Mouse (Mus musculus) myocyte (in vitro differentiated cells): Measurements from ENCODE around the gene Rps6kb1. TPM values are rescaled to one million over a fixed set of nuclear protein-coding genes. Genes with fewer than 3 reads are reported as not detected.
A peak's percentile ranks its signal among the peaks of the same experiment; 100 is the strongest.

Experiments
- H3K27me3 ChIP-seq: one replicate; pipeline ENCODE4 v1.6.1; 2011; ENCODE audit not compliant: control insufficient read depth, insufficient read depth, insufficient read length
- H3K36me3 ChIP-seq: one replicate; pipeline ENCODE4 v1.6.1; 2011; ENCODE audit not compliant: control insufficient read depth, insufficient read depth
- H3K4me2 ChIP-seq: one replicate; pipeline ENCODE4 v1.6.1; 2011; ENCODE audit warnings: low read depth, control low read depth
- H3K4me3 ChIP-seq: one replicate; pipeline ENCODE4 v1.5.1; 2011; ENCODE audit warnings: mild to moderate bottlenecking, control low read depth, moderate library complexity
- H3K79me2 ChIP-seq: one replicate; pipeline ENCODE4 v1.6.1; 2011; ENCODE audit not compliant: control insufficient read depth, insufficient read depth
- H3ac ChIP-seq: one replicate; pipeline ENCODE4 v1.6.1; 2011; ENCODE audit not compliant: control insufficient read depth, insufficient read length
- CEBPB ChIP-seq: IDR thresholded peaks from 2 replicates; pipeline ENCODE4 v1.6.1; 2011; ENCODE audit warnings: mild to moderate bottlenecking, moderate library complexity; ENCODE audit not compliant: poor library complexity, insufficient read depth, severe bottlenecking
- E2F4 ChIP-seq: IDR thresholded peaks from one replicate; pipeline ENCODE4 v1.6.1; 2011; ENCODE audit warnings: mild to moderate bottlenecking, control low read depth, moderate library complexity; ENCODE audit not compliant: insufficient read depth
- MAX ChIP-seq: IDR thresholded peaks from one replicate; pipeline ENCODE4 v1.6.1; 2011; ENCODE audit warnings: low read depth, mild to moderate bottlenecking, control low read depth
- MYOD1 ChIP-seq, 3 experiments: IDR thresholded peaks; one replicate each; pipeline ENCODE4 v1.6.1; 2011; ENCODE audit warnings: control low read depth in 2 of 3, low read depth in 2 of 3, mild to moderate bottlenecking in 2 of 3, moderate library complexity in 1 of 3; ENCODE audit not compliant: insufficient read length in 2 of 3, control insufficient read depth in 1 of 3
- MYOG ChIP-seq, 3 experiments: IDR thresholded peaks; one replicate each; pipeline ENCODE4 v1.6.1; 2011; ENCODE audit warnings: control low read depth in 2 of 3, low read depth in 2 of 3, mild to moderate bottlenecking in 2 of 3; ENCODE audit not compliant: insufficient read length in 2 of 3, control insufficient read depth in 1 of 3, insufficient read depth in 1 of 3
- POLR2A ChIP-seq: IDR thresholded peaks from one replicate; pipeline ENCODE4 v1.6.1; 2011; ENCODE audit warnings: low read depth, mild to moderate bottlenecking, control low read depth, moderate library complexity; ENCODE audit not compliant: insufficient read length
- POLR2AphosphoS2 ChIP-seq: IDR thresholded peaks from one replicate; pipeline ENCODE4 v1.6.1; 2011; ENCODE audit warnings: low read depth, control low read depth; ENCODE audit not compliant: insufficient read length
- REST ChIP-seq: IDR thresholded peaks from one replicate; pipeline ENCODE4 v1.6.1; 2011; ENCODE audit warnings: mild to moderate bottlenecking, control low read depth, moderate library complexity; ENCODE audit not compliant: insufficient read depth, insufficient read length
- SRF ChIP-seq: IDR thresholded peaks from one replicate; pipeline ENCODE4 v1.6.1; 2011; ENCODE audit warnings: low read depth; ENCODE audit not compliant: control insufficient read depth, insufficient read length
- TCF12 ChIP-seq: IDR thresholded peaks from one replicate; pipeline ENCODE4 v1.6.1; 2011; ENCODE audit warnings: mild to moderate bottlenecking, control low read depth; ENCODE audit not compliant: poor library complexity, insufficient read depth, severe bottlenecking
- TCF3 ChIP-seq: IDR thresholded peaks from one replicate; pipeline ENCODE4 v1.6.1; 2011; ENCODE audit warnings: low read depth, control low read depth; ENCODE audit not compliant: insufficient read length
- USF1 ChIP-seq: IDR thresholded peaks from one replicate; pipeline ENCODE4 v1.6.1; 2011; ENCODE audit warnings: low read depth, mild to moderate bottlenecking, control low read depth, moderate library complexity
- polyA plus RNA-seq: library from polyadenylated mRNA; unstranded; fragments of >200 nt; fragmentation: generic; extraction: Trizol; gene quantifications from one replicate; pipeline ENCODE4 v1.2.1, GENCODE M21; 2012; ENCODE audit warnings: missing spikeins

Gene Rps6kb1
- polyA plus RNA-seq, result 13.0 TPM

- H3K36me3 ChIP-seq, result no peaks in the 10 kb centered on the region
- peak within 1 kb of the TSS; percentile 91 for H3K4me2 ChIP-seq
- H3K4me3 ChIP-seq, result peak within 1 kb of the TSS; percentile 46
- no peaks in the 10 kb centered on the region for H3K27me3 ChIP-seq
- TF ChIP-seq POLR2AphosphoS2 (peak; percentile 99), MYOG (IDR thresholded peaks at IDR 0.05; ENCODE audit: control insufficient read depth in 1 of 3, insufficient read depth in 1 of 3, insufficient read length in 2 of 3, low read depth in 2 of 3) (peak in 1 of 3 experiments; percentile 46), POLR2A (peak; percentile 98), SRF (peak; percentile 68), E2F4 (peak; percentile 18), CEBPB (no peak), MAX (no peak), TCF3 (peak; percentile 30), USF1 (no peak), MYOD1 (IDR thresholded peaks at IDR 0.05; ENCODE audit: control insufficient read depth in 1 of 3, insufficient read length in 2 of 3, low read depth in 2 of 3) (no peak), REST (peak; percentile 27), TCF12 (no peak)
- H3K79me2 ChIP-seq, result peaks cover 55% of the 10 kb centered on the region
- H3ac ChIP-seq, result peak within 1 kb of the TSS; percentile 56
These were observed at the start of gene Rps6kb1, which contains the start of gene Tubd1 for GRCm38 (mm10) chr11:86544639-86545299. Gene Rps6kb1 (minus strand): TSS chr11:86544805. Gene Tubd1 (plus strand): TSS chr11:86544991.

- Histone ChIP-seq H3ac (no peak overlapping the region), H3K27me3 (no peaks in the 10 kb centered on the region), H3K79me2 (peaks cover 95% of the 10 kb centered on the region), H3K4me3 (no peak overlapping the region), H3K4me2 (peak overlapping the region; percentile 78), H3K36me3 (peaks cover 15% of the 10 kb centered on the region)
- no peak for TF ChIP-seq CEBPB
- TF ChIP-seq E2F4, result no peak
- TF ChIP-seq POLR2AphosphoS2, result no peak
These were observed 48.8 kb upstream of the Rps6kb1 start for GRCm38 (mm10) chr11:86593443-86593842.

- no peaks in the 10 kb centered on the region for H3K27me3 ChIP-seq
- peaks cover 15% of the 10 kb centered on the region for H3K36me3 ChIP-seq
- TF ChIP-seq REST (no peak), CEBPB (0 out of 2 replicates have a peak, but pooled peaks have one; percentile 23), SRF (no peak)
- H3K79me2 ChIP-seq, result peaks cover 94% of the 10 kb centered on the region
- H3K4me2 ChIP-seq, result peak overlapping the region; percentile 78
- H3K4me3 ChIP-seq, result no peak overlapping the region
- no peak overlapping the region for H3ac ChIP-seq
These were observed 48.4 kb upstream of the Rps6kb1 start for GRCm38 (mm10) chr11:86592993-86593392.

GRCm38 (mm10) chr11:86591931-86592616 lies 47.5 kb upstream of the Rps6kb1 start:
- H3K4me2 ChIP-seq, result peak overlapping the region; percentile 78
- TF ChIP-seq TCF12, result no peak
- no peak for TF ChIP-seq TCF3
- no peak for TF ChIP-seq MAX
- no peak for TF ChIP-seq POLR2A

GRCm38 (mm10) chr11:86591301-86591845 lies 46.8 kb upstream of the Rps6kb1 start:
- Histone ChIP-seq H3K4me3 (no peak overlapping the region), H3K79me2 (peaks cover 79% of the 10 kb centered on the region), H3K27me3 (no peaks in the 10 kb centered on the region), H3K4me2 (peak overlapping the region; percentile 78), H3K36me3 (peaks cover 15% of the 10 kb centered on the region), H3ac (no peak overlapping the region)
- no peak for TF ChIP-seq MYOG (IDR thresholded peaks at IDR 0.05; ENCODE audit: control insufficient read depth in 1 of 3, insufficient read depth in 1 of 3, insufficient read length in 2 of 3, low read depth in 2 of 3)
- TF ChIP-seq TCF3, result no peak
- no peak for TF ChIP-seq MAX
- no peak for TF ChIP-seq REST

More at GRCm38 (mm10) chr11:86591931-86592616, 47.5 kb upstream of the Rps6kb1 start:
- Histone ChIP-seq H3K36me3 (peaks cover 15% of the 10 kb centered on the region), H3K27me3 (no peaks in the 10 kb centered on the region), H3K79me2 (peaks cover 85% of the 10 kb centered on the region), H3ac (no peak overlapping the region), H3K4me3 (no peak overlapping the region)
